Mouse (Mus musculus) spleen, postnatal 10 days (tissue): ENCODE results near the gene Pard6b.
A peak's percentile ranks its signal among the peaks of the same experiment; 100 is the strongest.

Experiments
- DNase-seq, 2 experiments: peaks; one replicate each; pipeline ENCODE4 v3.0.0; 2021 to 2022; ENCODE audit warnings: low spot score in 2 of 2

Pard6b gene

GRCm38 (mm10) chr2:168128211-168128859, 47.5 kb downstream of the Pard6b start:
- DNase-seq = peak; percentile 59 to 85

GRCm38 (mm10) chr2:168130046-168130445, 49.2 kb downstream of the Pard6b start:
- no peak for DNase-seq

- DNase-seq = no peak
These were observed 56.4 kb downstream of the Pard6b start for GRCm38 (mm10) chr2:168137161-168137560.

- DNase-seq = no peak
These were observed 63.0 kb downstream of the Pard6b start for GRCm38 (mm10) chr2:168143794-168144193.

GRCm38 (mm10) chr2:168145437-168145836, 64.6 kb downstream of the Pard6b start:
- no peak for DNase-seq

- no peak for DNase-seq
These were observed 67.1 kb downstream of the Pard6b start for GRCm38 (mm10) chr2:168147722-168148432.

- DNase-seq = no peak
These were observed 68.4 kb downstream of the Pard6b start for GRCm38 (mm10) chr2:168149241-168149640.
